Mouse (Mus musculus) intestine, postnatal 0 days (tissue): ENCODE results near the gene Mob3a. TPM values are rescaled to one million over a fixed set of nuclear protein-coding genes. Genes with fewer than 3 reads are reported as not detected.
A peak's percentile ranks its signal among the peaks of the same experiment; 100 is the strongest.

Source experiments
- ATAC-seq: fragments of 200-750 bp; cut with Nextera tagmentation; 2 replicates; pipeline ENCODE4 v1.8.0; 2017; ENCODE audit warnings: mild to moderate bottlenecking, moderate TSS enrichment, moderate library complexity
- H3K27ac ChIP-seq: fragments of 300-500 bp; sonication (generic); 2 replicates; pipeline ENCODE4 v1.5.1; 2014; ENCODE audit warnings: mild to moderate bottlenecking, low read depth, low read length, moderate library complexity
- H3K27me3 ChIP-seq: fragments of 300-500 bp; sonication (generic); replicated peaks from 2 replicates; pipeline ENCODE4 v1.6.1; 2014; ENCODE audit warnings: low read length, mixed read lengths; ENCODE audit not compliant: control insufficient read depth, insufficient read depth
- H3K36me3 ChIP-seq: fragments of 300-500 bp; sonication (generic); 2 replicates; pipeline ENCODE4 v1.6.1; 2014; ENCODE audit warnings: mild to moderate bottlenecking, moderate library complexity; ENCODE audit not compliant: control insufficient read depth, insufficient read depth
- H3K4me1 ChIP-seq: fragments of 300-500 bp; sonication (generic); replicated peaks from 2 replicates; pipeline ENCODE4 v1.6.1; 2014; ENCODE audit warnings: antibody characterized with exemption, low read length, mixed read lengths; ENCODE audit not compliant: control insufficient read depth, insufficient read depth
- H3K4me2 ChIP-seq: fragments of 300-500 bp; sonication (generic); replicated peaks from 2 replicates; pipeline ENCODE4 v1.6.1; 2014; ENCODE audit warnings: low read depth, mild to moderate bottlenecking, moderate library complexity
- H3K4me3 ChIP-seq: fragments of 300-500 bp; sonication (generic); 2 replicates; pipeline ENCODE4 v1.5.1; 2014; ENCODE audit warnings: low read depth, low read length
- H3K9ac ChIP-seq: fragments of 300-500 bp; sonication (generic); 2 replicates; pipeline ENCODE4 v1.6.1; 2014; ENCODE audit warnings: mild to moderate bottlenecking, low read depth, low read length
- H3K9me3 ChIP-seq: fragments of 300-500 bp; sonication (generic); 2 replicates; pipeline ENCODE4 v1.6.1; 2016; ENCODE audit warnings: mixed run types; ENCODE audit not compliant: control insufficient read depth
- CTCF ChIP-seq: sonication (generic); IDR thresholded peaks from 2 replicates; pipeline ENCODE4 v1.5.1; 2016; ENCODE audit warnings: low read depth, mild to moderate bottlenecking, control low read depth, antibody characterized with exemption, moderate library complexity
- WGBS: fragments of 180-500 bp; shearing (Covaris S2); extraction: QIAGEN DNeasy Blood & Tissue Kit; methylation state at CpG from one replicate; pipeline ENCODE4 v1.1.7; 2014; 5-methylcytosine and 5-hydroxymethylcytosine counted together
- polyA plus RNA-seq: library from polyadenylated mRNA; unstranded; fragments of >200 nt; fragmentation: Nextera tagmentation; extraction: Ambion mirVana; gene quantifications from 2 replicates; pipeline ENCODE4 v1.2.1, GENCODE M21; 2015

The Mob3a gene
- polyA plus RNA-seq, 1 experiment from 2014 or later = 14.4 TPM

- Histone ChIP-seq H3K4me1 (peaks cover 5% of the 10 kb centered on the region; the same call in 1 of the 2 replicates), H3K4me3 (no peak overlapping the region), H3K36me3 (peaks cover 23% of the 10 kb centered on the region; the same call in 1 of the 2 replicates), H3K9ac (no peak overlapping the region), H3K27me3 (no peaks in the 10 kb centered on the region), H3K27ac (no peak overlapping the region), H3K9me3 (no peaks in the 10 kb centered on the region), H3K4me2 (no peak overlapping the region)
- ATAC-seq = no peak
- 95% methylated on average over 1 of the region's 1 CpGs for WGBS
- no peak for TF ChIP-seq CTCF
Measured at GRCm38 (mm10) chr10:80683647-80684046, 18.1 kb downstream of the Mob3a start.

GRCm38 (mm10) chr10:80682003-80682402, 19.8 kb downstream of the Mob3a start:
- H3K9me3 ChIP-seq = no peaks in the 10 kb centered on the region
- H3K36me3 ChIP-seq = peaks cover 19% of the 10 kb centered on the region; the same call in 1 of the 2 replicates
- no peaks in the 10 kb centered on the region for H3K27me3 ChIP-seq
- no peak overlapping the region for H3K4me3 ChIP-seq
- ATAC-seq = no peak
- TF ChIP-seq CTCF = no peak
- 94% methylated on average over 6 of the region's 6 CpGs for WGBS
- no peak overlapping the region for H3K4me2 ChIP-seq
- H3K27ac ChIP-seq = no peak overlapping the region
- peaks cover 10% of the 10 kb centered on the region for H3K4me1 ChIP-seq
- H3K9ac ChIP-seq = no peak overlapping the region

GRCm38 (mm10) chr10:80680260-80680696, 21.5 kb downstream of the Mob3a start:
- Histone ChIP-seq H3K27me3 (no peaks in the 10 kb centered on the region), H3K4me2 (no peak overlapping the region), H3K36me3 (peaks cover 3% of the 10 kb centered on the region; the same call in 1 of the 2 replicates), H3K4me3 (no peak overlapping the region), H3K4me1 (peaks cover 10% of the 10 kb centered on the region), H3K27ac (no peak overlapping the region; the same call in 1 of the 2 replicates), H3K9me3 (no peaks in the 10 kb centered on the region), H3K9ac (no peak overlapping the region)
- TF ChIP-seq CTCF = no peak
- no peak for ATAC-seq
- WGBS = 77% methylated on average over 2 of the region's 2 CpGs

- TF ChIP-seq CTCF = no peak
- peak overlapping the region; percentile 96 for H3K27ac ChIP-seq
- no peaks in the 10 kb centered on the region for H3K27me3 ChIP-seq
- H3K4me2 ChIP-seq = no peak overlapping the region
- H3K4me1 ChIP-seq = peaks cover 12% of the 10 kb centered on the region
- 55% methylated on average over 9 of the region's 9 CpGs for WGBS
- no peaks in the 10 kb centered on the region for H3K9me3 ChIP-seq
- H3K36me3 ChIP-seq = no peaks in the 10 kb centered on the region
- no peak overlapping the region for H3K4me3 ChIP-seq
- no peak overlapping the region for H3K9ac ChIP-seq
- no peak for ATAC-seq
Measured at GRCm38 (mm10) chr10:80679556-80680259, 22.1 kb downstream of the Mob3a start.

DNA sequence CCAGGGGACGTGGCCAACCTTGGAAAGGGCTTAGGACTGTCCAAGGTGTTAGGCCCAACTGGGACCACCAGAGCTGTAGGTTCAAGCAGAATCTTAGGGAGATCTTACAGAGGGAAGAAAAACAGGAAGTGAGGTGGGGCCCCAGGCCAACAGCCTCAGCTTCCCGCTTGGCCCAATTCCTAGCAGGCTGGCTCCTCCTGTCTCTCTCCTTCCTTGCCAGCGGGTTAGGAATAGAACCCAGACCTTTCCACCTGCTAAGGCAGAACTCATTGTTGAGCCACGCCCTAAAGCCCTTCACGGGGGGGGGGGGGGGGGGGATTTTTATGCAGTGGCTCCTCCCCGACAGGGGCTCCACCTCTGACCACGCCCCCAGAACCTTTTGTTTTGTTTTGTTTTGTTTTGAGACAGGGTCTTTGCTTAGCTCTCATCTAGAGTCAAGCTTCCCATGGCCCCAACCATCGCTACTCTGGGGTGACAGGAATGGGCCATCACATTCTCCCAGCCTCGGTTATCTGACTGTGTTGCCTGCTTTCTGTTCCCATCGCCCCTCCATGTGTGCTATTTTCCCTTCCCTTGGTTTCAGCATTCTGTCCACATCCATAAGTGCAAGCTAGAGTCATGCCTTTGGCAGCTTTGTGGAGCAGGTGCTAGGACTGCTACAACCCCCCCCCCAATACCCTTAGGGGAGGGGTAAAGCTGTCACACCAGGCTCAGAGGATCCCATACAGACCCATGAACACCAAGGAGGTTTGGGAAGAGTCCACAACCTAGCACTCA, 23.0 kb downstream of the Mob3a start:
- H3K4me3 ChIP-seq = no peak overlapping the region
- no peaks in the 10 kb centered on the region for H3K9me3 ChIP-seq
- no peak for TF ChIP-seq CTCF
- H3K9ac ChIP-seq = peak overlapping the region; percentile 11; the same call in 1 of the 2 replicates
- 49% methylated on average over 8 of the region's 10 CpGs for WGBS
- H3K27ac ChIP-seq = peak overlapping the region; percentile 96
- H3K36me3 ChIP-seq = no peaks in the 10 kb centered on the region
- H3K27me3 ChIP-seq = no peaks in the 10 kb centered on the region
- peaks cover 21% of the 10 kb centered on the region for H3K4me1 ChIP-seq
- no peak for ATAC-seq
- peak overlapping the region; percentile 66 for H3K4me2 ChIP-seq

- 4% methylated on average over 8 of the region's 8 CpGs for WGBS
- no peaks in the 10 kb centered on the region for H3K9me3 ChIP-seq
- H3K4me3 ChIP-seq = peak within 1 kb of the TSS; percentile 80
- H3K36me3 ChIP-seq = no peaks in the 10 kb centered on the region
- no peak for TF ChIP-seq CTCF
- H3K27me3 ChIP-seq = no peaks in the 10 kb centered on the region
- peak within 1 kb of the TSS; percentile 47 for H3K9ac ChIP-seq
- H3K4me1 ChIP-seq = peaks cover 25% of the 10 kb centered on the region
- H3K4me2 ChIP-seq = peak within 1 kb of the TSS; percentile 66
- ATAC-seq = peak; percentile 60
- peak within 1 kb of the TSS; percentile 96 for H3K27ac ChIP-seq
Measured at GRCm38 (mm10) chr10:80677942-80678436, 23.8 kb downstream of the Mob3a start, which contains the start of gene Mknk2. Gene Mknk2 (minus strand): TSS chr10:80678112.
